Mouse (Mus musculus) intestine, embryonic 16.5 days (tissue): ENCODE results near the gene Vcp. TPM values are rescaled to one million over a fixed set of nuclear protein-coding genes. Genes with fewer than 3 reads are reported as not detected.
A peak's percentile ranks its signal among the peaks of the same experiment; 100 is the strongest.

ENCODE experiments used
- ATAC-seq: fragments of 200-750 bp; cut with Nextera tagmentation; 2 replicates; pipeline ENCODE4 v1.8.0; 2017; ENCODE audit warnings: moderate TSS enrichment, moderate library complexity
- H3K27ac ChIP-seq: fragments of 300-500 bp; sonication (generic); 2 replicates; pipeline ENCODE4 v1.5.1; 2014; ENCODE audit warnings: mild to moderate bottlenecking, low read length
- H3K27me3 ChIP-seq: fragments of 300-500 bp; sonication (generic); replicated peaks from 2 replicates; pipeline ENCODE4 v1.6.1; 2014; ENCODE audit warnings: low read length, control low read depth, mixed read lengths; ENCODE audit not compliant: control insufficient read depth, insufficient read depth
- H3K36me3 ChIP-seq: fragments of 300-500 bp; sonication (generic); 2 replicates; pipeline ENCODE4 v1.6.1; 2014; ENCODE audit warnings: low read length, control low read depth; ENCODE audit not compliant: control insufficient read depth, insufficient read depth
- H3K4me1 ChIP-seq: fragments of 300-500 bp; sonication (generic); 2 replicates; pipeline ENCODE4 v1.6.1; 2014; ENCODE audit warnings: low read length, control low read depth, mixed read lengths; ENCODE audit not compliant: control insufficient read depth, insufficient read depth
- H3K4me2 ChIP-seq: fragments of 300-500 bp; sonication (generic); 2 replicates; pipeline ENCODE4 v1.6.1; 2014; ENCODE audit warnings: low read depth, low read length, control low read depth
- H3K4me3 ChIP-seq: fragments of 300-500 bp; sonication (generic); 2 replicates; pipeline ENCODE4 v1.5.1; 2014; ENCODE audit warnings: mild to moderate bottlenecking, low read length
- H3K9ac ChIP-seq: fragments of 300-500 bp; sonication (generic); 2 replicates; pipeline ENCODE4 v1.6.1; 2014; ENCODE audit warnings: low read depth, low read length
- H3K9me3 ChIP-seq: fragments of 300-500 bp; sonication (generic); 2 replicates; pipeline ENCODE4 v1.6.1; 2016; ENCODE audit warnings: low read length, control low read depth; ENCODE audit not compliant: control insufficient read depth
- WGBS: fragments of 180-500 bp; shearing (Covaris S2); extraction: QIAGEN DNeasy Blood & Tissue Kit; methylation state at CpG from one replicate; pipeline ENCODE4 v1.1.7; 2014; 5-methylcytosine and 5-hydroxymethylcytosine counted together
- polyA plus RNA-seq: library from polyadenylated mRNA; unstranded; fragments of >200 nt; fragmentation: Nextera tagmentation; extraction: Ambion mirVana; gene quantifications from 2 replicates; pipeline ENCODE4 v1.2.1, GENCODE M21; 2015

Gene Vcp
- polyA plus RNA-seq, 1 experiment from 2014 or later: 464 TPM

DNA sequence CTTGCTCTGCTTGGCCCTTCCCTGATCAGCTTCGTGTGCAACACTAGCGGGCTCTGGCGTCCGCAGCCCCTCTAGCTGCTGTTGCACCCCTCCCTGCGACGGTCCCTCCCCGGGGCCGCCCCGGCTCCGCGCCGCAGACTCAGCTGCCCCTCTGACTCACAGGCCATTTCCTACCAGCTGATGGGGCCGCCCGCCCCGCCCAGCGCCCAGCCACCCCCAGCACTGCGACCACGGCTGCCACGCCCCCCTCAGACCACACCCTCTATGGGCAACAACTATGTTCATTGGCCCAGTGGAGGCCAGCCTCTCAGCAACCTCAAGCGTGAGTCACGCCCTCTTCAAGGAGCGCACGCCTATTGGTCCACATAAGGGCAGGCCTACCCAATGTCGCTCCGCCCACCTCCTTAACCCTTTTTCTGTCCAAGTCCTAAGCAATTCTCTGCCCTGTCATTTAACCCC, 39.8 kb upstream of the Vcp start:
- Histone ChIP-seq H3K9me3 (no peaks in the 10 kb centered on the region), H3K4me2 (peak overlapping the region; percentile 84), H3K9ac (peak overlapping the region; percentile 75), H3K27ac (peak overlapping the region; percentile 53; the same call in 1 of the 2 replicates), H3K27me3 (no peaks in the 10 kb centered on the region), H3K4me1 (peaks cover 34% of the 10 kb centered on the region), H3K36me3 (0 out of 2 replicates have a peak, but pooled peaks cover 3% of the 10 kb centered on the region), H3K4me3 (peak overlapping the region; percentile 71)
- WGBS: under 1% methylated on average over 24 of the region's 25 CpGs
- peak; percentile 98 for ATAC-seq

DNA sequence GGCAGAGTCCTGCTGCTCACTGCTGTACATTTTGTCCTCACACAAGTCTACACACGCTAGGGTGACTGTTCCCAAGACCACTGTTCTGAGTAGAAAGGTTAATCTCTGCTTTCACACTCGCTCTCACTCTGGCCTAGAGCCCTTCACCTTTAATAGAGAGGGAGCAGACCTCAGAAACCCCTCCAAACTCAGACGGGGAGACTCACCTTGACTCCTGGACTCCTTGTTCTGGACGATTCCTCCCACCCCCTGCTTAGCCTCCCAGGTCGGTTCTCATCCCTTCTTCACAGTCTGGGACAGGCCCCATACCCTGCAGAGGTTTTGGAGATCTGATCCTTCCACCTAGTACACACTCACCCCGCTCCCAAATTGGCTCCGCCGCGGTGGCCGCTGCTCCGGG, 39.3 kb upstream of the Vcp start:
- ATAC-seq: no peak; the same call in 1 of the 2 replicates
- H3K36me3 ChIP-seq: 0 out of 2 replicates have a peak, but pooled peaks cover 3% of the 10 kb centered on the region
- peak overlapping the region; percentile 53; the same call in 1 of the 2 replicates for H3K27ac ChIP-seq
- H3K4me3 ChIP-seq: peak overlapping the region; percentile 71
- H3K9ac ChIP-seq: peak overlapping the region; percentile 75
- H3K4me1 ChIP-seq: peaks cover 29% of the 10 kb centered on the region
- no peaks in the 10 kb centered on the region for H3K9me3 ChIP-seq
- H3K4me2 ChIP-seq: peak overlapping the region; percentile 84
- 5% methylated on average over 11 of the region's 11 CpGs for WGBS
- H3K27me3 ChIP-seq: no peaks in the 10 kb centered on the region

GRCm38 (mm10) chr4:43038567-43039495, 38.5 kb upstream of the Vcp start:
- H3K4me1 ChIP-seq: peaks cover 21% of the 10 kb centered on the region
- H3K9me3 ChIP-seq: no peaks in the 10 kb centered on the region
- peak overlapping the region; percentile 84 for H3K4me2 ChIP-seq
- H3K36me3 ChIP-seq: 0 out of 2 replicates have a peak, but pooled peaks cover 3% of the 10 kb centered on the region
- no peak overlapping the region for H3K27ac ChIP-seq
- peak overlapping the region; percentile 71 for H3K4me3 ChIP-seq
- WGBS: 49% methylated on average over 15 of the region's 15 CpGs
- peak overlapping the region; percentile 75; the same call in 1 of the 2 replicates for H3K9ac ChIP-seq
- no peak for ATAC-seq
- no peaks in the 10 kb centered on the region for H3K27me3 ChIP-seq

DNA sequence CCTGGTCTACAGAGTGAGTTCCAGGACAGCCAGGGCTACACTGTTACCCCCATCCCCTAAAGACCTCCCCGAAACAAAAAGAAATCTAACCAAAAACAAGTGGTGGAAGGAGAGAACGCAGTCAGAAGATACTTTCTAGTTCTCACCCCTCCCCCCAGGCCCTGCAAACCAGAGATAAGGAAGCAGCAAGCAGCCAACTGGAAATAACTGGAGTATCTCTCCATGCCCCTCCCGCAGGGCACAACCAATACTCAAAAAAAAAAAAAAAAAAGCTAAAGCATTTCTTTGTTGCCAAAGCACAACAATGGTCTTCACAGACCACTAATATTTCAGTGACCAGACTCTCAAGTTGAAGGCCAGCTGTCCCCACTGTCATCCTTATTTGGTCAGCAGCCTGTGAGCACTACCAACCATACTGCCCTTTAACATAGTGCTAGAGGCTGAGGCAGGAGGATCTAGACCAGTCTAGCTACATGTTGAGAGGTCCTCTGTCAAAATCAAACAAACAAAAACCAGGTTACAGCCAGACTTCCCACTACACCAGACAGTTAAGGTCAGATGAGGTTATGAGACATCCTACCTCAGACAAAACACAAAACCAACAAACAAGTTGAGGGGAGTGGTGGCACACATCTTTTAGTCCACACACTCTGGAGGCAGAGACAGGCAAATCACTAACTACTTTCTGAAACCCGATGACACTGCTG, 37.7 kb upstream of the Vcp start:
- Histone ChIP-seq H3K9ac (no peak overlapping the region), H3K9me3 (no peaks in the 10 kb centered on the region), H3K27ac (no peak overlapping the region), H3K4me3 (no peak overlapping the region), H3K4me2 (no peak overlapping the region), H3K27me3 (no peaks in the 10 kb centered on the region), H3K4me1 (peaks cover 19% of the 10 kb centered on the region), H3K36me3 (peaks cover 3% of the 10 kb centered on the region; the same call in 1 of the 2 replicates)
- no peak for ATAC-seq
- 69% methylated on average over 4 of the region's 4 CpGs for WGBS

DNA sequence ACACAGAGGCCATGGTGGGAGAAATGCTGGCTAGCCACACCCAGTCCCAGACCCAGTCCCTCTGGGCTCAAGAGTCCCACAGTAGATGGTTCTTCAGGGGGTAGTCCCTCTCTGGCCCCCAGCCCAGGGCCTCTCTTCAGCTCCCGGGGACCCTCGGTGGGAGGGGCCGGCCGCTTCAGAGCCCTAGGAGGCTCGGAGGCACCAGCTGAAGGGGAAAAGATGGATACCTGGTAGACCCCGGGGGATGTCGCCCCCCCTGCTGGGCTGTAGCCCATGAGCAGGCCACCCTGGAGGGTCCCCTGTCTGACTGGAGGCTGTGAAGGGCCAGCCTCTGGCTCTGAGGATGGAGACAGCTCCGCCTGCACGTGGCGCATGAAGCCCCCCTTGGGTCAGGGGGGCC, 36.0 kb upstream of the Vcp start:
- Histone ChIP-seq H3K4me1 (peaks cover 25% of the 10 kb centered on the region), H3K9me3 (no peaks in the 10 kb centered on the region), H3K4me3 (no peak overlapping the region), H3K9ac (no peak overlapping the region), H3K27me3 (no peaks in the 10 kb centered on the region), H3K4me2 (no peak overlapping the region), H3K36me3 (peaks cover 3% of the 10 kb centered on the region; the same call in 1 of the 2 replicates), H3K27ac (no peak overlapping the region)
- WGBS: 89% methylated on average over 10 of the region's 10 CpGs
- ATAC-seq: no peak

- no peak overlapping the region for H3K9ac ChIP-seq
- no peak for ATAC-seq
- peaks cover 3% of the 10 kb centered on the region; the same call in 1 of the 2 replicates for H3K36me3 ChIP-seq
- no peaks in the 10 kb centered on the region for H3K9me3 ChIP-seq
- WGBS: 86% methylated on average over 6 of the region's 6 CpGs
- no peak overlapping the region for H3K4me2 ChIP-seq
- peaks cover 25% of the 10 kb centered on the region for H3K4me1 ChIP-seq
- no peaks in the 10 kb centered on the region for H3K27me3 ChIP-seq
- no peak overlapping the region for H3K27ac ChIP-seq
- no peak overlapping the region for H3K4me3 ChIP-seq
Measured at GRCm38 (mm10) chr4:43035851-43036250, 35.5 kb upstream of the Vcp start.

- Histone ChIP-seq H3K36me3 (peaks cover 3% of the 10 kb centered on the region; the same call in 1 of the 2 replicates), H3K4me3 (no peak overlapping the region), H3K4me2 (no peak overlapping the region), H3K27ac (no peak overlapping the region), H3K27me3 (no peaks in the 10 kb centered on the region), H3K9ac (no peak overlapping the region), H3K9me3 (no peaks in the 10 kb centered on the region), H3K4me1 (peaks cover 19% of the 10 kb centered on the region)
- no peak for ATAC-seq
- 81% methylated on average over 14 of the region's 14 CpGs for WGBS
Measured at GRCm38 (mm10) chr4:43033481-43033880, 33.2 kb upstream of the Vcp start.

DNA sequence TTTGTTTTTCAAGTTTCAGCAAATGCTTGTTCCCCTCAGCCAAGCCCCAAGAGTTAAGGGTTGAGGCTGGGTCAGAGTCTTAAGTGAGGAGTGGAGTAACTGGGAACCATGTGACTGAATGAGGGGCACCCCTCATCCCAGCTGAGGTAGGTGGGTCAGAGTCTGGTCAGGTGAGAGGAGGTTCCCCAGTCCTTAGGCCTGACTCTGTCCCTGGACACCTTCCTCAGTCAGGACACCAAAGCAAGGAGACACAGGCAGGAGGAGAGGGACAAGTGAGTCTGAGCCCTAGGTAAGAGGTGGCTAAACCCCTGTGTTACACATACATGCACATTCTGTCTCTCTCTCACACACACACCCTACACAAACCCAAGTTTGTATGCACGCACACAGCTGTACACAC, 32.2 kb upstream of the Vcp start:
- Histone ChIP-seq H3K27me3 (no peaks in the 10 kb centered on the region), H3K27ac (no peak overlapping the region), H3K4me1 (peaks cover 13% of the 10 kb centered on the region), H3K4me2 (no peak overlapping the region), H3K9me3 (no peaks in the 10 kb centered on the region), H3K9ac (no peak overlapping the region), H3K36me3 (peaks cover 10% of the 10 kb centered on the region; the same call in 1 of the 2 replicates), H3K4me3 (no peak overlapping the region)
- 90% methylated on average over 1 of the region's 1 CpGs for WGBS
- no peak for ATAC-seq
